Mouse (Mus musculus) heart, embryonic 14.5 days (tissue): Measurements from ENCODE around the gene Lrch1. TPM values are rescaled to one million over a fixed set of nuclear protein-coding genes. Genes with fewer than 3 reads are reported as not detected.
A peak's percentile ranks its signal among the peaks of the same experiment; 100 is the strongest.

Source experiments
- ATAC-seq: fragments of 200-750 bp; cut with Nextera tagmentation; 2 replicates; pipeline ENCODE4 v1.8.0; 2017; ENCODE audit warnings: low read depth, moderate TSS enrichment; ENCODE audit not compliant: insufficient number of reproducible peaks, insufficient read depth, low FRiP score
- H3K27ac ChIP-seq, 2 experiments: fragments of 200-500 bp in 1 of 2; fragments of 300-500 bp in 1 of 2; sonication (generic) in 1 of 2; replicated peaks in 1 of 2; 2 replicates each; pipeline ENCODE4 v1.5.1; 2012 to 2014; ENCODE audit warnings: low read depth in 2 of 2, low read length in 2 of 2, control low read depth in 1 of 2, mild to moderate bottlenecking in 1 of 2, mixed read lengths in 1 of 2; ENCODE audit not compliant: control insufficient read depth in 1 of 2, insufficient read depth in 1 of 2
- H3K27me3 ChIP-seq: fragments of 300-500 bp; sonication (generic); 2 replicates; pipeline ENCODE4 v1.6.1; 2014; ENCODE audit warnings: mild to moderate bottlenecking, low read length, control low read depth; ENCODE audit not compliant: control insufficient read depth, insufficient read depth
- H3K36me3 ChIP-seq: fragments of 300-500 bp; sonication (generic); 2 replicates; pipeline ENCODE4 v1.6.1; 2014; ENCODE audit warnings: mild to moderate bottlenecking, control low read depth, low read length, mixed read lengths; ENCODE audit not compliant: control insufficient read depth, insufficient read depth
- H3K4me1 ChIP-seq, 2 experiments: fragments of 200-500 bp in 1 of 2; fragments of 300-500 bp in 1 of 2; sonication (generic) in 1 of 2; 2 replicates each; pipeline ENCODE4 v1.6.1; 2012 to 2014; ENCODE audit warnings: low read length in 2 of 2, control low read depth in 1 of 2, mixed read lengths in 1 of 2; ENCODE audit not compliant: control insufficient read depth in 2 of 2, insufficient read depth in 2 of 2
- H3K4me2 ChIP-seq: fragments of 300-500 bp; sonication (generic); 2 replicates; pipeline ENCODE4 v1.6.1; 2014; ENCODE audit warnings: mild to moderate bottlenecking, low read length
- H3K4me3 ChIP-seq, 2 experiments: fragments of 200-500 bp in 1 of 2; fragments of 300-500 bp in 1 of 2; sonication (generic) in 1 of 2; 2 replicates each; pipeline ENCODE4 v1.5.1; 2012 to 2014; ENCODE audit warnings: low read length in 2 of 2, mild to moderate bottlenecking in 2 of 2, control low read depth in 1 of 2, low read depth in 1 of 2, moderate library complexity in 1 of 2; ENCODE audit not compliant: control insufficient read depth in 1 of 2, insufficient read depth in 1 of 2
- H3K9ac ChIP-seq: fragments of 300-500 bp; sonication (generic); 2 replicates; pipeline ENCODE4 v1.6.1; 2014; ENCODE audit warnings: mild to moderate bottlenecking, low read length
- H3K9me3 ChIP-seq: fragments of 300-500 bp; sonication (generic); 2 replicates; pipeline ENCODE4 v1.6.1; 2016; ENCODE audit warnings: low read length, control low read depth; ENCODE audit not compliant: control insufficient read depth
- WGBS: fragments of 180-500 bp; shearing (Covaris S2); extraction: QIAGEN DNeasy Blood & Tissue Kit; methylation state at CpG from one replicate; pipeline ENCODE4 v1.1.7; 2014; 5-methylcytosine and 5-hydroxymethylcytosine counted together
- polyA plus RNA-seq: library from polyadenylated mRNA; unstranded; fragments of >200 nt; fragmentation: Nextera tagmentation; extraction: Ambion mirVana; gene quantifications from 2 replicates; pipeline ENCODE4 v1.2.1, GENCODE M21; 2014

The Lrch1 gene
- polyA plus RNA-seq, 1 experiment from 2014 or later, result 11.4 TPM

DNA sequence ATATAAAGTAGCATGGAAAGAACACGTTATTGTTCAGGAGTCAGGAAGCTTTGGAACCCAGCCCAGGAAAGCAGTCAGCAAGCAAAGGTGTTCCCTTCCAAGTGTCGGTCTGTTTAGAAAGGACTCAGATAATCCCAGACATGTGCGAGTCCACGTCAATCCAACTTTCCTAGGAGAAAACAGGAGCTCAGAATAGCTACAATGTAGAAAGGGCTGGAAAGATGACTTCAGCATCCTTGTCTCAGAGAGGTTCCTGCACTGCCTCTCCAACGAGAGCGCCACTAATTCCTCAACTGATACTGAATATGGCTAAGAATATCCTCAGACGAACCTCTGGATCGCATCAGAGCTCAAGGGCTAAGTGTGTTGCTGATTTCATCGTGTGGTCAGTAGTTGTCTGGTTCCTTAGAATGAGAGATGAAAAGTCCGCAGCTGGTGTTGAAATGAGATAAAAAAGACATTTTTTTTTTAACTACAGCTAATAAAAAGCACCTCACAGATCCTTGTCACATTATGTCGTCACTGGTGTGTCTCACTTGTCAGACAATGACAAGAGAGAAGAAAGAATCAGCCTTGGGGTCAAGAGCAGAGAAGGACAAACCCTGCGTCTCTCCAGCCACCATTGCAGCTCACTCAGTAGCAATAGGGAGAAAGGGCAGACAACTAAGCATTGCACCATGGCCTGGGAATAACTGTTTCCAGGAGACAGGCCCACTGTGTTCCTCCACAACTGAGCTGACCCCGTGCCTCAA lies 47.5 kb downstream of the Lrch1 start:
- 3% methylated on average over 13 of the region's 13 CpGs for WGBS
- no peaks in the 10 kb centered on the region for H3K9me3 ChIP-seq
- no peaks in the 10 kb centered on the region for H3K36me3 ChIP-seq
- no peaks in the 10 kb centered on the region for H3K27me3 ChIP-seq
- ATAC-seq, result peak; percentile 54; the same call in 1 of the 2 replicates
- peak overlapping the region; percentile 49 for H3K4me2 ChIP-seq
- no peak overlapping the region for H3K4me3 ChIP-seq
- H3K4me1 ChIP-seq, result peaks cover 28 to 46% of the 10 kb centered on the region in 2 experiments
- H3K27ac ChIP-seq, result peak overlapping the region; percentile 83 to 94
- H3K9ac ChIP-seq, result 0 out of 2 replicates have a peak overlapping the region, but pooled peaks have one; percentile 35

DNA sequence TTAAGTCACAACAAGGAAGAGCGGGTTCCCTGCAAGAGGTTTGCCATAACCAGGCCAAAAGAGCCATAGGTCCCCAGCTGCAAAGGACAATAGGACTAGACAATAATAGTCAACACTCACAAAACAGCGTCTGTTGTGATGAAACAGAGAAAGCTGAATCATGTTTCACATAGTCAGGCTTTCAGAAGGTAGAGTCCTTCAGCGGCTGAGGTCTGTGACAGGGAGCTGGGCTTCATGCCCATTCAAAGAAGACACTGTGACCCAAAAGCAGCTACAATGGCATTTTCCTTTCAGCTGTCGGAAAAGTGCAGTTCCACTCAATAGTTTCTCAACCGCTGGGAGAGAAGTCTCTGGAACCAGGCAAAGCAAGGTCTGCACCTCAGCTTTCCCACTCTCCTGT lies 48.7 kb downstream of the Lrch1 start:
- no peak for ATAC-seq
- no peaks in the 10 kb centered on the region for H3K9me3 ChIP-seq
- no peak overlapping the region for H3K4me2 ChIP-seq
- H3K36me3 ChIP-seq, result no peaks in the 10 kb centered on the region
- WGBS, result 69% methylated on average over 5 of the region's 5 CpGs
- H3K4me3 ChIP-seq, result no peak overlapping the region
- no peak overlapping the region for H3K9ac ChIP-seq
- peaks cover 27 to 38% of the 10 kb centered on the region in 2 experiments for H3K4me1 ChIP-seq
- no peaks in the 10 kb centered on the region for H3K27me3 ChIP-seq
- H3K27ac ChIP-seq, result peak overlapping the region; percentile 12 to 83; a peak in 1 of 4 replicates

DNA sequence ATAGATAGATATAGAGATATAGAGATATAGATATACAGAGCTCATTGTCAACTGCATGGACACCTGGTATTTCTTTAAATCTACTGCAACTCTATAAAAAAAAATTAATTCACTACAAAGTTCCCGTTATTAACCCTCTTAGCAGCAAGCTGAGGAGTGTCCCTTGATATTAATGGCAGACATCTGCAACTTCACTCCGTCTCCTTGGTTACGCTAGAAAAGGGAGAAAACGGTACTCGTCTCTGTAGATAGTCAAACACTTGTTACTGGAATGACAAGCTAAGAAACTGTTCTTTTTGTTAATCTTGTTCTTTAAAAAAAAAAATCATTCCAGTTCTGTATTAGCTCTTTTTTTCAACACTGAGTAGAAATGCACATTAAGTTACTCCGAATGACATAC lies 54.0 kb downstream of the Lrch1 start:
- no peak overlapping the region for H3K9ac ChIP-seq
- H3K4me3 ChIP-seq, result no peak overlapping the region
- peaks cover 7 to 19% of the 10 kb centered on the region in 2 experiments; a peak in 3 of 4 replicates for H3K4me1 ChIP-seq
- H3K9me3 ChIP-seq, result no peaks in the 10 kb centered on the region
- no peaks in the 10 kb centered on the region for H3K36me3 ChIP-seq
- H3K4me2 ChIP-seq, result no peak overlapping the region
- H3K27ac ChIP-seq, result no peak overlapping the region
- no peak for ATAC-seq
- H3K27me3 ChIP-seq, result no peaks in the 10 kb centered on the region
- 84% methylated on average over 6 of the region's 6 CpGs for WGBS

DNA sequence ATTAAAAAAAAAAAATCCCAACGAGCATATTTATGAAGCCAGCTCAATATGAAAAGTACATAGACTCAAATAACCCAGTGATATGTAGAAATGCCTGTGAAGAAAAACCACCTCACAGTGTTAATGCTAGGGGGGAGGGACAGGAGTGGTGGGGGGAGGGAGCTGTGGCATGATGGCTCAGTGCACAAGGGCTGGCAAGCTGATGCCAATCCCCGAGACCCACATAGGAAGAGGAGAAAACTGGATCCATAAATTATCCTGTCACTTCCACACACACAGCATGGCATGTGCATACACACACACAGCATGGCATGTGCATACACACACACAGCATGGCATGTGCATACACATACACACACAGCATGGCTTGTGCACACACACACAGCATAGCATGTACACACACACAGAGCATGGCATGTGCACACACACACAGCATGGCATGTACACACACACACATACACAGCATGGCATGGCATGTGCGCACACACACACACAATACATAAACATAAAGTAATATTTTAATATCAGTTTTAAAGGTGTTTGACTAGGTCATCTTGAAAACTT lies 54.5 kb downstream of the Lrch1 start:
- Histone ChIP-seq H3K27ac (no peak overlapping the region), H3K9me3 (no peaks in the 10 kb centered on the region), H3K4me3 (no peak overlapping the region), H3K4me2 (no peak overlapping the region), H3K4me1 (peaks cover 7 to 19% of the 10 kb centered on the region in 2 experiments; a peak in 3 of 4 replicates), H3K9ac (no peak overlapping the region), H3K36me3 (no peaks in the 10 kb centered on the region), H3K27me3 (no peaks in the 10 kb centered on the region)
- no peak for ATAC-seq
- WGBS, result 64% methylated on average over 3 of the region's 3 CpGs

DNA sequence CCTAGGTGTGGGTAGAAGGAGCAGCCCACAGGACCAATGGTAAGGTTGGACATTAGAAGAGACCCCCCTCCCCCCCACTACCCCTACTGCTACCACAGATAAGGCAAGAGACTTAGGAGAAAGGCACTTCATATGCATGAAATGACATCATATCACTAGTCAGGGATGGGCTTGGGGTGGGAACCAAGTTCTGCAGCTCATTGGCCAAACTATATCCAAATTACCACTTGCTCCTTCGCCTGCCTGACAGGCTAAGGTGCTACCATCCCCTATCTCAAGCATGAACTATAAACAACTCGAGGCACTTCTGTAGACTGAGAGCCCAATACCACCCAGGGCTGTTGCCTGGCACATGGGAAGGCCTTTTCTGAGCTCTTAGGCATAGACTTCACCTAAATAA lies 58.4 kb downstream of the Lrch1 start:
- Histone ChIP-seq H3K4me1 (peaks cover 17 to 36% of the 10 kb centered on the region in 2 experiments), H3K4me2 (no peak overlapping the region), H3K9me3 (no peaks in the 10 kb centered on the region), H3K27me3 (no peaks in the 10 kb centered on the region), H3K36me3 (no peaks in the 10 kb centered on the region), H3K4me3 (no peak overlapping the region), H3K27ac (no peak overlapping the region), H3K9ac (no peak overlapping the region)
- ATAC-seq, result no peak
- 71% methylated on average over 2 of the region's 2 CpGs for WGBS

DNA sequence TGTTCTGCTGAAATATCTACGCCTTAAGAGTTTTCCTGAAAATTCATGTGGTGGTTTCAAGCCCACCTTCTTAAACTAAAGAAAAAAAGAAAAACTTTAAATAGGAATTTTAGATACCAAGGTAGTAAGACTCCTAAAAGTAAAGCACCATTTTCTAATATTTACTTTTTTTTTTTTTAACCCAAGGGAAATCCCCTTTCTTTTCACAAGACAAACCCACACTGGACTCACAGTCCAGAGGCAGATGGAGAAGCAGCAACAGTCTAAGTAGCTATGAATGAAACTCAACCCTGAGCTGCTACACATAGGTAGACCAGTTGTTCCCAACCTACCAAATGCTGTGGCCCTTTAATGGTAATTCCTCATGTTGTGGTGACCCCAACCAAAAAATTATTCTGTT lies 59.6 kb downstream of the Lrch1 start:
- no peaks in the 10 kb centered on the region for H3K27me3 ChIP-seq
- no peak overlapping the region for H3K9ac ChIP-seq
- ATAC-seq, result no peak
- H3K9me3 ChIP-seq, result no peaks in the 10 kb centered on the region
- H3K4me3 ChIP-seq, result no peak overlapping the region
- H3K36me3 ChIP-seq, result no peaks in the 10 kb centered on the region
- whole genome bisulfite sequencing, result 90% methylated on average over 1 of the region's 1 CpGs
- no peak overlapping the region for H3K27ac ChIP-seq
- H3K4me2 ChIP-seq, result no peak overlapping the region
- peaks cover 24 to 48% of the 10 kb centered on the region in 2 experiments for H3K4me1 ChIP-seq

DNA sequence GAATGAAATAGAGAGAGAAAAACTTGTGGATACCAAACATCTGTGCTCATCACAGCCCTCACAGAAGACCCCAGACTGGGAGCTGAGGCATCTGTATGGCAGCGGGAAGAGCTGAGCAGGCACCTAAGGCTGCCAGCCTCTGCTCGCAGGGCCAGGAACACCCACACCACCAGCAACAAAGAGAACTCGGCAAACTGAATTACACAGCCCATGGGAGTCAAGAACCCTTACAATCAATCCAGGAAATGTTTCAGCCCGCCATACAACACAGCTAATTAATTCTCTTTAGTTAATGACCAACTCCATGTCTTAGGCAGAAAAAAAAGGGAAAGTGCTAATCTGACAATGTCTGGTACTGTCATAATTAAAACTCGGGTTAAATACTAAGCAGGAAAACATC lies 61.2 kb downstream of the Lrch1 start:
- peaks cover 31 to 57% of the 10 kb centered on the region in 2 experiments for H3K4me1 ChIP-seq
- no peaks in the 10 kb centered on the region for H3K27me3 ChIP-seq
- WGBS, result 77% methylated on average over 5 of the region's 5 CpGs
- no peak for ATAC-seq
- no peaks in the 10 kb centered on the region for H3K36me3 ChIP-seq
- no peak overlapping the region for H3K27ac ChIP-seq
- H3K4me2 ChIP-seq, result no peak overlapping the region
- H3K4me3 ChIP-seq, result no peak overlapping the region
- H3K9me3 ChIP-seq, result no peaks in the 10 kb centered on the region
- H3K9ac ChIP-seq, result no peak overlapping the region
